Mouse (Mus musculus) kidney, postnatal 0 days (tissue): ENCODE results near the gene Stab2. TPM values are rescaled to one million over a fixed set of nuclear protein-coding genes. Genes with fewer than 3 reads are reported as not detected.
A peak's percentile ranks its signal among the peaks of the same experiment; 100 is the strongest.

Source experiments
- ATAC-seq: fragments of 200-750 bp; cut with Nextera tagmentation; replicated peaks from 2 replicates; pipeline ENCODE4 v1.8.0; 2017; ENCODE audit warnings: low read depth, moderate number of reproducible peaks, moderate TSS enrichment, moderate library complexity; ENCODE audit not compliant: low FRiP score
- DNase-seq: peaks from one replicate; pipeline ENCODE4 v3.0.0-alpha.2; 2016; ENCODE audit warnings: low spot score
- H3K27ac ChIP-seq: fragments of 300-500 bp; sonication (generic); 2 replicates; pipeline ENCODE4 v1.5.1; 2014; ENCODE audit warnings: mild to moderate bottlenecking
- H3K27me3 ChIP-seq: fragments of 300-500 bp; sonication (generic); 2 replicates; pipeline ENCODE4 v1.6.1; 2014; ENCODE audit warnings: low read length, mixed read lengths; ENCODE audit not compliant: insufficient read depth
- H3K36me3 ChIP-seq: fragments of 300-500 bp; sonication (generic); 2 replicates; pipeline ENCODE4 v1.6.1; 2014; ENCODE audit warnings: low read length, mixed read lengths; ENCODE audit not compliant: insufficient read depth
- H3K4me1 ChIP-seq: fragments of 300-500 bp; sonication (generic); replicated peaks from 2 replicates; pipeline ENCODE4 v1.6.1; 2014; ENCODE audit warnings: antibody characterized with exemption, low read length, mixed read lengths; ENCODE audit not compliant: insufficient read depth
- H3K4me2 ChIP-seq: fragments of 300-500 bp; sonication (generic); 2 replicates; pipeline ENCODE4 v1.6.1; 2014; ENCODE audit warnings: mild to moderate bottlenecking, low read length, moderate library complexity, mixed read lengths
- H3K4me3 ChIP-seq: fragments of 300-500 bp; sonication (generic); replicated peaks from 2 replicates; pipeline ENCODE4 v1.5.1; 2014; ENCODE audit warnings: low read depth, low read length
- H3K9ac ChIP-seq: fragments of 300-500 bp; sonication (generic); 2 replicates; pipeline ENCODE4 v1.6.1; 2014; ENCODE audit warnings: low read depth, low read length
- H3K9me3 ChIP-seq: fragments of 300-500 bp; sonication (generic); replicated peaks from 2 replicates; pipeline ENCODE4 v1.6.1; 2016; ENCODE audit warnings: low read length, inconsistent platforms, mixed read lengths
- CTCF ChIP-seq: IDR thresholded peaks from 2 replicates; pipeline ENCODE4 v1.5.1; 2016; ENCODE audit warnings: antibody characterized with exemption, low read depth, mild to moderate bottlenecking, moderate library complexity
- WGBS: fragments of 180-500 bp; shearing (Covaris S2); extraction: QIAGEN DNeasy Blood & Tissue Kit; methylation state at CpG from one replicate; pipeline ENCODE4 v1.1.7; 2014; 5-methylcytosine and 5-hydroxymethylcytosine counted together
- polyA plus RNA-seq: library from polyadenylated mRNA; unstranded; fragments of >200 nt; fragmentation: Nextera tagmentation; extraction: Ambion mirVana; gene quantifications from 2 replicates; pipeline ENCODE4 v1.2.1, GENCODE M21; 2015

The Stab2 gene
- polyA plus RNA-seq, result 0.51 and 0.73 TPM in 2 replicates

DNA sequence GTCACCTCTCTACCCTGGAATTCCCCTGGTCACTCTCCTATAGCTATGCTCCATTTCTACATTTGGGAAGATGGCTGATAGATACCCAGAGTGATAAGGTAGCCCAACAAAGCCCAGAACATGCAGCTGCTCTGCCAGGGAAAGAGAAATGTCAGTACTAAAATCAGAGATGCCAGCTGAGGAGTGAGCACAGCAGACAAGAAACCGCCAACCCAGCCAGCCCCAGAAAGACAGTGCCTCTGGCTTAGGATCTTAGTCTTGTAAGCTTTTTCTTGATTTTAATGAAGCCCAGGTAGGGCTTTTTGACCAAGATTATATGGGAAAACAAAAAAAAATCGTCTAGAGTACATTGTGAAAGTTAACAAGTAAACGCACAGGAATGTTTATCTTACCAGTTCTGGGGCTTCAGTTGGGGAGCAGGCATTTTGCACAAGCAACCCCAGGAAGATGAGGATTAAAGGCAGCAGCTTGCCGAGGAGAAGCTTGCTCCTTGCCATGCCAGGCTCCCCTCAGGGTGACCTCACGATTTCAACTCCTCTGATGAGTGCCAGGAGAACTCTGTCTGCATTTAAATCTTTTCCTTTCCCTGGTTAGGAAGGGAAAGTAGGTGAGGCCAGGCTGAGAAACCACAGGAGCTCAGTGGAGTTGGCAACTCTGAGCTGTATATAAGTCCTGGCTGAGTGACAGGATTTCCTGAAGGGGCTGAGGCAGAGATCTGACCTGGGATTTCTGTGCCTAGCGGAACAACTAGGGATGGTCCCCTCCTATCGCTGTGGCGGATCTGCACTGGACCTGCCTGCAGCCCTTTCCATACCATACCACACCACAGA lies at the start of gene Stab2:
TSS of gene Stab2 (minus strand) at position 641 of the 830 bp plus-strand sequence.
- no peaks in the 10 kb centered on the region for H3K36me3 ChIP-seq
- no peak for TF ChIP-seq CTCF
- no peaks in the 10 kb centered on the region for H3K4me1 ChIP-seq
- no peak for DNase-seq
- H3K9ac ChIP-seq, result no peak within 1 kb of the TSS
- no peaks in the 10 kb centered on the region for H3K9me3 ChIP-seq
- no peak within 1 kb of the TSS for H3K27ac ChIP-seq
- WGBS, result 64% methylated on average over 8 of the region's 8 CpGs
- no peak for ATAC-seq
- H3K4me2 ChIP-seq, result no peak within 1 kb of the TSS
- no peaks in the 10 kb centered on the region for H3K27me3 ChIP-seq
- H3K4me3 ChIP-seq, result no peak within 1 kb of the TSS

DNA sequence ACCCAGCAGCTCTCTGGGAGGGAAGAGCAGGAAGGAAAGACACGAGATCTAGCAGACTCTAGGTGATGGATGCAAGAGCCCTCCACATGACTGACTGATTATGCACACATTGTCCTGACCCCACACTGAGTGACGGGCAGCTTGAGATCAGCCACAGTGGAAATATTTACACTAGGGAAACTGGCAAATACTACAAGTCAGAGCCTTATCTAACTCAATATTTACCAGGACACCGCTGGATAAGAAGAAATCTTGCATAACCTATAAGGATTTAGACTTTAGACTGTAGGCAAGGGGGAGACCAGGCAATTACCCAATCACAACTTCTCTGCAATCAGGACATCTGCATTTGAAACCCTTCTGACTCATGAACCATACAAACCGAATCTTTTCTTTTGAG lies 43.9 kb upstream of the Stab2 start:
- no peak overlapping the region for H3K27ac ChIP-seq
- no peak for TF ChIP-seq CTCF
- no peak for DNase-seq

DNA sequence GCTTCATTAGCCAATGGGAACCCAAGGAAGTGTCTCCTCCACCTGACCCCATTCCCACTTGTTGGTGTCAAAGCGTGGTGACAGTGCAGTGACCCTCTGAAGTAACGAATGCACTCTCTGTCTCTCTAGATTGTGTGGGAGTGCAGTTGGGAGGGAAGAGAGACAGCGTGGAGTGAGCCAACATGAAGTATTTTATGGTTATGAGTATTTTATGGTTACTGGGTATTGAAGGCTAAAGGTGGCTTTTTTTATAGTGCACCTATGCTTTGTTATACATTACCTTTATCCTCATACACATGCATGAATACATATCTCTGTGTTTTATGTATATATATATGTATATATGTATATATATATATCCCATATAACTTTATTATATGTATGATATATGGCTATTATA lies 41.4 kb upstream of the Stab2 start:
- no peak overlapping the region for H3K9ac ChIP-seq
- no peaks in the 10 kb centered on the region for H3K9me3 ChIP-seq
- ATAC-seq (no peak), DNase-seq (no peak)
- no peak for TF ChIP-seq CTCF
- H3K4me2 ChIP-seq, result no peak overlapping the region
- no peak overlapping the region for H3K27ac ChIP-seq
- H3K4me3 ChIP-seq, result no peak overlapping the region
- no peaks in the 10 kb centered on the region for H3K36me3 ChIP-seq
- no peaks in the 10 kb centered on the region for H3K27me3 ChIP-seq
- 37% methylated on average over 3 of the region's 3 CpGs for WGBS
- H3K4me1 ChIP-seq, result no peaks in the 10 kb centered on the region

More for the DNA sequence above, 43.9 kb upstream of the Stab2 start:
- Histone ChIP-seq H3K4me1 (no peaks in the 10 kb centered on the region), H3K4me3 (no peak overlapping the region), H3K9ac (no peak overlapping the region), H3K36me3 (no peaks in the 10 kb centered on the region), H3K27me3 (no peaks in the 10 kb centered on the region), H3K4me2 (no peak overlapping the region), H3K9me3 (no peaks in the 10 kb centered on the region)
- WGBS, result 72% methylated on average over 4 of the region's 4 CpGs
- no peak for ATAC-seq

DNA sequence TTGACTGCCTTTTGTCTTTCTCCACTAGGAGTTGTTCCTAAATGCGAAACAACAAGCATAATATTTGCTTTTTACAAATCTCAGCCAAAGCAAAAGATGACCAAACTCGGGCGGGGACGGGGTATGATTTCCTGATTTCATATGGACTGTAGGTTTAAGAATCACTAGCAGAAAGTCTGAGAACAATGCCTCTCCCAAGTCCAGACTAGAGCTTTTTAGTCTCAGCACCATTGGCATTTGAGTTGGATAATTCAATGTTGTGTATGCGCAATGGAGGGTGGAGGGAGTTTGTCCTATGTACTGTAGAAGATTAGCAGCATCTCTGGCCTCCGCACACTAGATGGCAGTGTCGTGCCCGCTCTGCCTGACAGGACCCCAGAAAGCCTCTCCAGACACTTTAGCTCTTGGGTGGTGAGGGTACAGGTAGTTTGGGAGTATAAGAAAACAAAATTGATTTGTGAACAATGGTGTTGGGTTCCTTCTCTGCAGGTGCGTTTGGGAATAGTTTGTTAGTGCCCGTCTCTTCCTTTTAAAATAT lies 39.2 kb upstream of the Stab2 start:
- no peak overlapping the region for H3K9ac ChIP-seq
- H3K4me1 ChIP-seq, result no peaks in the 10 kb centered on the region
- H3K4me2 ChIP-seq, result no peak overlapping the region
- 88% methylated on average over 10 of the region's 10 CpGs for WGBS
- peak; percentile 15; the same call in 1 of the 2 replicates for TF ChIP-seq CTCF
- H3K27me3 ChIP-seq, result no peaks in the 10 kb centered on the region
- H3K9me3 ChIP-seq, result no peaks in the 10 kb centered on the region
- H3K4me3 ChIP-seq, result no peak overlapping the region
- DNase-seq (no peak), ATAC-seq (no peak)
- no peak overlapping the region for H3K27ac ChIP-seq
- no peaks in the 10 kb centered on the region for H3K36me3 ChIP-seq

DNA sequence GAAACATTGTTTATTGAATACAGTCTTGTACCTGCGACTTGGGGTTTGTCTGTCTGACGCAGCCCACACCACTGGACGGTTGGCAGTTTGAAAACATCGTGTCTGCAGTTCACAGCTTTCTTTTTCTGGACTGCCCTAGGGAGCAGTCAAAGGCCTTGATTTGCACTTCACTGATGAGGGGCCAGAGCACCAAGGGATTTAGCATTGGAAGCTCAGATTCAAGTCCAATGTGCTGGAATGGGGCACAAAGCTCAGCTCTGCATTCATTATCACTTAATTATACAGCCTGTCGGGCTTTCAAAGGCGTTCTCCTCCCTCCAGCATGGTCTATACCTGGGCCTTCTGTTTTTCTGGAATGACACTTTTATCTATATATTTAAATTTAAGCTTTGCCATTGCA lies 38.6 kb upstream of the Stab2 start:
- Histone ChIP-seq H3K27ac (no peak overlapping the region), H3K4me1 (no peaks in the 10 kb centered on the region), H3K4me2 (no peak overlapping the region), H3K36me3 (no peaks in the 10 kb centered on the region), H3K9me3 (no peaks in the 10 kb centered on the region), H3K27me3 (no peaks in the 10 kb centered on the region), H3K9ac (no peak overlapping the region), H3K4me3 (no peak overlapping the region)
- no peak for DNase-seq
- no peak for ATAC-seq
- no peak for TF ChIP-seq CTCF
- 38% methylated on average over 6 of the region's 6 CpGs for WGBS

DNA sequence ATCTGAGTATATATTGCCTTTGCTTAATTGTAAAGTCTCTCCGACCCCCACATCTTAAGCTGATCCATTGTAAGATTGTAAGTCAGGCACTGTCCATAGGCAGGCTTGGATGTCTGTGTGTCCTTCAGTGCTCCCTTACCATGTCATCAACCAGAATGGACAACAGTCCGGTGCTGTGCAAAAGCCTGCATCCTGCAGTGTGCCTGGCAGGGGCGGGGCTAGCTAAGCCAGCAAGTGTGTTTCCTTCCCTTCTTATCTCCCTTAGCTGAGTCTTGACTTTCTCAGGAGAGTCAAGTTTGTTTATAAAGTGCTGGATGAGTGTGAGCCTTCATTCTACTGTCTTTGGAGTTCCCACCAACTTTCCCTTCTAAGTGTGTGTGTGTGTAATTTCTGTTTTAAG lies 37.4 kb upstream of the Stab2 start:
- WGBS, result 71% methylated on average over 3 of the region's 3 CpGs
- no peaks in the 10 kb centered on the region for H3K4me1 ChIP-seq
- no peak overlapping the region for H3K4me3 ChIP-seq
- H3K27ac ChIP-seq, result no peak overlapping the region
- no peaks in the 10 kb centered on the region for H3K9me3 ChIP-seq
- no peaks in the 10 kb centered on the region for H3K36me3 ChIP-seq
- DNase-seq (no peak), ATAC-seq (no peak)
- TF ChIP-seq CTCF, result no peak
- no peak overlapping the region for H3K4me2 ChIP-seq
- no peak overlapping the region for H3K9ac ChIP-seq
- H3K27me3 ChIP-seq, result no peaks in the 10 kb centered on the region
